Mouse (Mus musculus) ES-E14 (cell line): ENCODE data around the gene Arl16. TPM values are rescaled to one million over a fixed set of nuclear protein-coding genes. Genes with fewer than 3 reads are reported as not detected.

Experiments used
- DNase-seq: peaks from one replicate; pipeline ENCODE4 v3.0.0-alpha.2; 2013; ENCODE audit warnings: low read depth, low spot score
- H3K27ac ChIP-seq: 2 replicates; pipeline ENCODE4 v1.5.1; 2012; ENCODE audit warnings: low read depth, mild to moderate bottlenecking, low read length, moderate library complexity, mixed read lengths; ENCODE audit not compliant: poor library complexity, insufficient read depth, severe bottlenecking
- H3K36me3 ChIP-seq: 2 replicates; pipeline ENCODE4 v1.6.1; 2012; ENCODE audit warnings: mild to moderate bottlenecking, low read length, moderate library complexity, mixed read lengths; ENCODE audit not compliant: control insufficient read depth, poor library complexity, insufficient read depth, severe bottlenecking
- H3K4me1 ChIP-seq, 2 experiments: fragments of 150-350 bp in 1 of 2; sonication (generic) in 1 of 2; 2 replicates each; pipeline ENCODE4 v1.6.1; 2012; ENCODE audit warnings: low read length in 2 of 2, mild to moderate bottlenecking in 1 of 2, mixed read lengths in 1 of 2; ENCODE audit not compliant: control insufficient read depth in 2 of 2, insufficient read depth in 2 of 2, poor library complexity in 1 of 2
- H3K4me3 ChIP-seq, 2 experiments: fragments of 150-350 bp in 1 of 2; sonication (generic) in 1 of 2; 2 replicates each; pipeline ENCODE4 v1.5.1; 2012; ENCODE audit warnings: low read length in 2 of 2, low read depth in 1 of 2, mild to moderate bottlenecking in 1 of 2, mixed read lengths in 1 of 2; ENCODE audit not compliant: insufficient read depth in 1 of 2, poor library complexity in 1 of 2, severe bottlenecking in 1 of 2
- H3K9ac ChIP-seq: 2 replicates; pipeline ENCODE4 v1.6.1; 2012; ENCODE audit warnings: low read depth, mild to moderate bottlenecking, low read length, mixed read lengths; ENCODE audit not compliant: poor library complexity, insufficient read depth, severe bottlenecking
- H3K9me3 ChIP-seq: fragments of 150-350 bp; sonication (generic); 2 replicates; pipeline ENCODE4 v1.6.1; 2012; ENCODE audit warnings: low read depth, mild to moderate bottlenecking, low read length; ENCODE audit not compliant: control insufficient read depth, insufficient read depth
- CHD2 ChIP-seq: IDR thresholded peaks from 2 replicates; pipeline ENCODE4 v1.6.1; 2014; ENCODE audit warnings: mild to moderate bottlenecking, low read depth, low read length, inconsistent platforms
- HCFC1 ChIP-seq: IDR thresholded peaks from 2 replicates; pipeline ENCODE4 v1.6.1; 2012; ENCODE audit warnings: low read length, inconsistent platforms, borderline replicate concordance; ENCODE audit not compliant: insufficient read depth
- MAFK ChIP-seq: IDR thresholded peaks from 2 replicates; pipeline ENCODE4 v1.6.1; 2014; ENCODE audit warnings: mild to moderate bottlenecking, low read depth, low read length, inconsistent platforms; ENCODE audit not compliant: insufficient read depth
- ZC3H11A ChIP-seq: IDR thresholded peaks from 2 replicates; pipeline ENCODE4 v1.6.1; 2012; ENCODE audit warnings: low read depth, mild to moderate bottlenecking, inconsistent platforms, low read length, borderline replicate concordance
- ZNF384 ChIP-seq: IDR thresholded peaks from 2 replicates; pipeline ENCODE4 v1.6.1; 2012; ENCODE audit warnings: low read depth, low read length, inconsistent platforms
- in situ Hi-C, 2 experiments: fragments of 600-800 bp; cut with MboI; formaldehyde crosslinking; loops; one replicate each; pipeline ENCODE4 v1.15.1; 2025; ENCODE audit warnings: low sequenced_read_pairs in 2 of 2, inconsistent platforms in 1 of 2; ENCODE audit not compliant: unreplicated experiment in 2 of 2
- total RNA-seq: library from RNA; depleted of rRNA; stranded (reverse); fragments of 300-350 nt; gene quantifications from 2 replicates; pipeline ENCODE4 v1.2.3, GENCODE M21; 2012

Arl16 gene
- total RNA-seq, 1 experiment, result 21.2 TPM

GRCm38 (mm10) chr11:120437857-120438385, 29.5 kb downstream of the Arl16 start:
- DNase-seq, result no peak
- no peaks in the 10 kb centered on the region for H3K9me3 ChIP-seq
- H3K4me1 ChIP-seq, result no peaks in the 10 kb centered on the region; a peak in 1 of 4 replicates
- H3K36me3 ChIP-seq, result peaks cover 5% of the 10 kb centered on the region
- H3K27ac ChIP-seq, result no peak overlapping the region
- H3K4me3 ChIP-seq, result peak overlapping the region; percentile 52 to 98; a peak in 3 of 4 replicates
- in situ Hi-C loops, result no loop called here
- no peak overlapping the region; the same call in 1 of the 2 replicates for H3K9ac ChIP-seq
- TF ChIP-seq HCFC1 (no peak), ZNF384 (peak; percentile 90), ZC3H11A (no peak)

GRCm38 (mm10) chr11:120437152-120437856, 30.1 kb downstream of the Arl16 start, which contains the start of gene Nploc4:
Gene Nploc4 (minus strand): TSS chr11:120437708.
- peak within 1 kb of the TSS; percentile 75 for H3K27ac ChIP-seq
- in situ Hi-C loops, result no loop called here

GRCm38 (mm10) chr11:120426727-120427126, 40.7 kb downstream of the Arl16 start:
- in situ Hi-C loops, result no loop called here
- peaks cover 30% of the 10 kb centered on the region for H3K36me3 ChIP-seq

More at GRCm38 (mm10) chr11:120437152-120437856, 30.1 kb downstream of the Arl16 start, which contains the start of gene Nploc4:
- Histone ChIP-seq H3K36me3 (peaks cover 5% of the 10 kb centered on the region), H3K9ac (peak within 1 kb of the TSS; percentile 98), H3K9me3 (no peaks in the 10 kb centered on the region), H3K4me1 (no peaks in the 10 kb centered on the region), H3K4me3 (peak within 1 kb of the TSS; percentile 92 to 98)
- no peak for TF ChIP-seq ZC3H11A
- TF ChIP-seq MAFK, result no peak
- TF ChIP-seq CHD2, result no peak
- peak; percentile 76 for TF ChIP-seq HCFC1
- TF ChIP-seq ZNF384, result no peak
- peak; percentile 69 for DNase-seq

GRCm38 (mm10) chr11:120423569-120424295, 43.7 kb downstream of the Arl16 start:
- no peak overlapping the region for H3K4me3 ChIP-seq
- in situ Hi-C loops, result no loop called here
- no peak overlapping the region; the same call in 1 of the 2 replicates for H3K9ac ChIP-seq
- no peaks in the 10 kb centered on the region for H3K4me1 ChIP-seq
- peaks cover 35% of the 10 kb centered on the region for H3K36me3 ChIP-seq
- DNase-seq, result peak; percentile 83
- H3K27ac ChIP-seq, result no peak overlapping the region; the same call in 1 of the 2 replicates
- H3K9me3 ChIP-seq, result no peaks in the 10 kb centered on the region
- TF ChIP-seq MAFK, result no peak
- no peak for TF ChIP-seq CHD2
- TF ChIP-seq ZNF384, result no peak
- TF ChIP-seq ZC3H11A, result no peak

More at GRCm38 (mm10) chr11:120426727-120427126, 40.7 kb downstream of the Arl16 start:
- no peaks in the 10 kb centered on the region for H3K9me3 ChIP-seq
- H3K4me1 ChIP-seq, result no peaks in the 10 kb centered on the region
- no peak overlapping the region for H3K27ac ChIP-seq
- H3K9ac ChIP-seq, result no peak overlapping the region
- no peak overlapping the region for H3K4me3 ChIP-seq
- TF ChIP-seq CHD2 (no peak), ZNF384 (no peak), MAFK (no peak), ZC3H11A (no peak), HCFC1 (no peak)
- no peak for DNase-seq
